Mouse (Mus musculus) heart, adult 8-10 months (tissue): ENCODE measurements around the gene Kcnma1. TPM values are rescaled to one million over a fixed set of nuclear protein-coding genes. Genes with fewer than 3 reads are reported as not detected.

Source experiments
- DNase-seq: peaks from one replicate; pipeline ENCODE4 v3.0.0; 2022; ENCODE audit warnings: low spot score
- total RNA-seq, 4 experiments: library from RNA; stranded (reverse); gene quantifications; 2 replicates each; pipeline ENCODE4 v1.2.4; 2022

The Kcnma1 gene
- total RNA-seq, 4 experiments from 2014 or later: 0.63 to 1.4 (median 0.88) TPM

DNA sequence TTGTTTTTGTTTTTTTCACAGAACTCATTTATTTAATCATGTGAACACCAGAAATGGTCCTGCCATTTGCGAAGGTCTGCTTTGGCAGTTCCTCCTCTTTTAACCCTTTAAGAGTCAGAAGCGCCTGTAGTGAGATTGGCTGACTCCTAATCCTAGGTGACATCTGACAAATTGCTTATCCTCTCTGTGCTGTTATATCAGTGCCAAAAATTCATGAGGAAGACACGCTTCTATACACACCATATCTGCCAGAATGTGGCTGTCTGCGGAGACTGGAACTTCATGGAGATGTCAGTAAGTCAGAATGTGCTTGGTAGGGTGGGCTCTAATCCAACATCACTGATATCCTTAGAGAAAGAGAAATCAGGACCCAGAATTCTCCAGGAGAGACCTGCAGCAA is 157.3 kb downstream of the Kcnma1 start:
- no peak for DNase-seq

DNA sequence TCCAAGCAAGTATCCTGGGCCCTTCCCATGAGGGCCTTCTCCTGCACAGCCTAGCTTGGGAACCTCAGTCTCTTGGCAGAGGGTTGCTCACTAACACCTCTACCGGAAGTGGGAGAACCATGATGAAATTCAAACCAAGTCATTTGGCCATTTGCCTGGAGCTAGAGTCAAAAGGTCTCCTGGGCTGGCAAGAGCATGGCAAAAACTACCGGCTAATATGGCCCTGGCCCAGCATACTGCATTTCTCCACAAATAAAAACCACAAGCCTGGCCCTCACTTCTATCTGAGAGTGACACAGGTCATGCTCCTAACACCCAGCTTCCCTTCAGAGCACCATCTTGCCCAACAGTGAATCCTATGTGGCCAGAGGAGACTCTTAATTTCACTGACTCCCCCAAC is 159.3 kb downstream of the Kcnma1 start:
- DNase-seq: peak; percentile 44

DNA sequence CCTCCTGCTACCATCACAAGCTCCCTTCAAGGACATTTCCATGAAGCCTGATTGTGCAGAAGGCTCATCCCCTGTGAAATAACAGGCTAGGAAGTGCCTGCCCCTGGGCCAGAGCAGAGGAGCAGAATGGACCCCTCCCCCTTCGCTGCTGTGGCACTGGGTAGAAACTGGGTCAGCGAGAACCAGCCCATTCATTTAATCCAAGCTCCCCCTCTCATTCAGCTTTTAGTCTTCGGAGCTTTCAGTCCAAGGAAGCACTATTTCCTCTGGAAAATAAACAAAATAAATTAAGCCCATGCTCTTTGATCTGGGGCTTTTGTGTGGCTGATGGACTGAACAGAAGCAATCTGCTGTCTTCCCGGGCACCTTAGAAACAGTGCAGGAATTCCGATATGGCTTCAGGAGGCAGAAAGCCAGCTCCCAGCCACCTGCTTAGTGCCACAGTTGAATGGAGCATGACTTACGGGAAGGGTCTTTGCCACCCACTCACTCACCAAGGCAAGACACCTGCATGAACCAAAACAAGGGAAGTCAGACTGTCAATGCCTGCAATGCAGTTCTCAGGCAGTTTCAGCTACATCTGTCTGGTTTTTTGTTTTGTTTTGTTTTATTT is 165.7 kb downstream of the Kcnma1 start:
- DNase-seq: no peak

DNA sequence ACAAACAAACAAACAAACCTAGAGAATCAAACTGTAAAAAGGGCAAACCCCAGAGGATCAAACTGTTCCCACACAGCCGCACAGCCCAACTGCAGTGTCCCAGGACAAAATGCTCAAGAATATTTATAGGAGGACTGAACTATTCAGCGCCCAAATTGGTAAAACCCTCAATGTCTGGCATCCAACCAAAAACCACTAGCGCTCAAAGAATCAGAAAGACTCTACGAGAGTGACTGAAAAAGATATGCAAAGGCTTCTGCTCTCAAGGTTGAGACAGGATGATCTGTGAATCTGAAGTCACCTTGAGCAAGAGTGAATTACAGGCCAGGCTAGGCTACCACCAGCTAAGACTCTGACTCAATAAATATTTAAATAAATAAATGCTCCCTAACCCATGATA is 167.6 kb downstream of the Kcnma1 start:
- no peak for DNase-seq

DNA sequence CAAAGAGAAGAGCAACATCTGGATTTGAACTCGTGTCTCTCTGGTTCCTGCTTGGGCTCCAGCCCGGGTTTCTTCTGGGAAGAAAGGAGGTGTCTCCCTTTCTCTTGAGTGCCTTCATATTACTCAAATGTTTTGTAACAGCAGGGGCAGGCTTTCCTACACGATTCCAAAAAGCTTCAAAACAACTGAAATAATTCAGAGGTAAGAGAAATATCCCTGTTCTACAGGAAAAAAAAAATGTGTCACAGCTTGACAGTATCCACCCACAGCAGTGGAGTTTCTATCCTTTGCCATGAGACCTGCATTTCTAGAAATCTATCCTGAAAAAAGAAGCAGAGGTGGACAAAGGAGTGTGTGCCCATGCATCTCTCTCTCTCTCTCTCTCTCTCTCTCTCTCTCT is 172.3 kb downstream of the Kcnma1 start:
- DNase-seq: no peak

DNA sequence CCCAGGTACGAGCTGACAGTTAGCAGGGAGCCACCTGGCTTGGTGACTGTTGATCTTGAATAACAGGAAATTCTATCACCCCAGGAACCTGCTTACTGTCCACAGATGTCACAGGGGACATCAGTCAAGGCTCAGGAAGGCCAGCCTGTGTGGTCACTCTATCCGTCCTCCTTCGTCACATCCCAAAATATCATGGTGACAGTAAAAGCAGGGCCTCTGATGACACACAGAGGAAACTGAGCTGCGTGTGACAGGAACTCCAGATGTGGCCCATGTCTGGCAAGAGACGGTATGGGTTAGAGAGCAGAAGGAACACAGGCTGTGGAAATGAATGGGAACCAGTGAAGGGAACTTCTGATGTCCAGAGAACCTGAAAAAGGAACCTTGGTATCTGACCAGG is 174.7 kb downstream of the Kcnma1 start:
- no peak for DNase-seq

DNA sequence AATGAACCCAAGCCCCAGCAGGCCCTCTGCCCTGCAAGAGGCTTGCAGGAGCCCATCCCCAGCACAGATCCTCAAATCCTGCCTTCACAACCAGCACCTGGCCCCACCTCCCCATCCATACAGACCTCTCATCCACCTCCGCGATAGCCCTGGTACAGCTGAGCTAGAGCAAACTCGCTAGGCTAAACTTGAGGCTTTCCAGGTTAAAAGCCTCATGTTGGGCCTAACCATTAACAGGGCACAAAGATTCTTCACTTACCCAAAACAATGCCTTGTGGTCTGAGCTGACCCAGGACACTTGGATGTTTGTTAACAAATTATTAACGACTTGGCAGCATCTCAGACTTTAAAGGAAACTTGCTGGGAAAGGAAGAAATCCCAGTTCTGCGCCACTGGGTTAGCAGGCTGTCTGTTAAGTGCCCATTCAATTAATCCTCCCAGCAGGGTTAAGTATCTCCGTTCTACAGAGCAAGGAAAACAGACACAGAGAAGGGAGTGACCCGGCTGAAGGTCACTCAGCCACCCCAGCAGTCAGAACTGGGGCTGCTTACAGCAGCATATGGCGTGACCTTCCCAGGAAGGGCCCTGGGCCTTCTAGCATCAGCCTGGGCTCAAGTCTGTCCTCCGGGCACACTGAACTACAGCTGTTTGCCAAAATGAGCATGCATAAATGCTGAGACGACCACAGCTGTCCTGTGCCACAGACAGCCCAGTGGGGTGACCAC is 178.7 kb downstream of the Kcnma1 start:
- DNase-seq: no peak

DNA sequence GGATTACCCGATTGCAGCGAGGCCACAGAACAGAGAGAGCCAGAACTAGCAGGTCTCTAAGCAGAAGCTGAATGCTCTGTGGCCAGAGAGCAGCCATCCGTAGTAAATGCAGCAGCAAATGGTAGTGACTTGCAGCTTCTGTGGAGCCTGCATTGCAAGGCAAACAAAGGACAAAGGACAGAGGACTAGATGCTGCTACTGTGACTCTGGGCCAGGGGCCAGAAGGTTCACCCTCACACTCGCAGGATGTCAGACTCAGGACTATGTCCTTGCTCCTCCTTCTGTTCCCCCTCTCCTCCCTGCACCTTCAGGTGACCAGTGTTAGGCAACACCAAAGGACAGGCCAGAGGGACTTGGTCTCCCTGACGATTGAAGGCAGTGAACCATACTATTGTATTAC is 183.0 kb downstream of the Kcnma1 start:
- DNase-seq: no peak

DNA sequence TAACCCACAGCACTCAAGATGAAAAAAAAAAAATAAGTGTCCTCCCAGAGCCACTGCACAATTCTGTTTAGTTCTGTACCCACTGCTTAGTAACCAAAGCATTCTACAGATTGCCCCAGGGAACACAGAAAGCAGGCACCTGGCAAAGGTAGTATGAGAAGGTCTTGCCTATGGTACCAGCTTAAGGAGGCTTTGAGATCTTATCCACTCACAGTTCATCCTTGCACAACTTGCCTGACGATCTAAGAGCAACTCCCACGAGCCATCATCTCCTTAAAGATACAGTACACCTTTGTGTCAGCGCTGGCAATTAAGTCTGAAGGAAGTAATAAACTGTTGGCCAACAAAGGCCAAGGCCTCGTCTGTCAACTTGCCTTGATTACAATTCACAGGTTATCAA is 184.0 kb downstream of the Kcnma1 start:
- no peak for DNase-seq

DNA sequence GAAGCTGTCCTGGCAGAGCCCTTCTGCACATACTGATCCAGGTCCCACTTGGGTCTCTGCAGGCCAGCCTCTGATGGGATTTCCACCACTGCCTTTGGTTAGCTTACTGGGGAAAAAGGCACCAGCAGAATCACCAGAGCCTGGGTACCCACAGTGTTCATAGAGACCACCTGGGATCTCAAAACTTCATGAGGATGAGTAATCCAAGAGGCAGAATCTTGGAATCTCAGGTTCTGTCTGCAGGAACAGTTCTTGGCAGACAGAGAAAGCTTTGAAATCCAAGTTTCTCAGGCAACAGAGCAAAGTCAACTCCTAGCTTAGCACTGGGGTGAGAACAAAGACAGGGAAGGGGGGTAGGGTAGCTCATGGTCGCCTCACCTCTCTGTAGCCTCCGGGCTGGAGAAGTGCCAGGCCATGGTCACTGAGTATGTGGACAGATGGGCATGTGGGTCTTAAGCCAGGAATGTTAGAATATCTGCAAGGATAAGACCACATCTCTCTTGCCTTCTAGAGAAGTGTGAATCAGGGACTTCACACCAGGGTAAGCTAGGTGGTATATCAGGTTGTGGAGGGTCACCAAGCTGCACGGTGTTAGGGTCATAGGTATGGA is 185.5 kb downstream of the Kcnma1 start:
- no peak for DNase-seq

DNA sequence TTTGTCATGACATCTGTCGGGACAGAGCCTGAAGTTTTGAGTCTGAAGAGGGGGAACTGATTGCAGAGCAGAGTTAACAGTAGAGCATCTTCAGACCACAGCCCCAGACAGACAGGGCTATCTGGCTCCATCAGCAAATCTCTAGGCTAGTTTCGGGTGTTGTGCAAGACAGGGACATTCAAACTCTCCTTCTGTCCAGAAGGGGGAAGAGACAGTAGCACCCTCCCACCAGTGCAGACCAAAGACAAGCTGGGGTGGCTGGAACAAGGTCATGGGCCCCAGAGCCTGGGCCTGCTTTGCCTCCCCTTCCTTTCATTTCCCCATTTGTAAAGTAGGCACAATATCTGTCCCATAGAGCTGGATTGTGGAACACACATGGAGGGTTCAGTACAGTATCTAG is 189.4 kb downstream of the Kcnma1 start:
- peak; percentile 3 for DNase-seq

DNA sequence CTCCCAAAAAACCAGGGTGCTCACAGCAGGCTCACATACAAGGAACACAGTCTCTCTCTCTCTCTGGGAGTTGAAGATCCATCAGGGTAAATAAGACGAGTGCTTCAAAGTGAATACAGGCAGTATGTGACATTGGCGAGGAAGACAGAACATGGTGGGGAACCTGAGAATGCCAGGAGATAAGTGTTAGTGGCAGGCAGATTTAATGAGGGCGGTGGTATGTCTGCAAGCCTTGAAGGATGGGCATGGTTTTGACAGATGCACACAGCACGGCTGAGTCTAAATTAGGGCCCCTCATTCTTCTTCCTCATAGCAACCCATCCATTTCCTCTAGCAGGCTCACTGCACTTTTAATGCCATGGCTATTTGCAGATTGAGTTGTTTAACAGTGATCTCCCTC is 190.0 kb downstream of the Kcnma1 start:
- no peak for DNase-seq

DNA sequence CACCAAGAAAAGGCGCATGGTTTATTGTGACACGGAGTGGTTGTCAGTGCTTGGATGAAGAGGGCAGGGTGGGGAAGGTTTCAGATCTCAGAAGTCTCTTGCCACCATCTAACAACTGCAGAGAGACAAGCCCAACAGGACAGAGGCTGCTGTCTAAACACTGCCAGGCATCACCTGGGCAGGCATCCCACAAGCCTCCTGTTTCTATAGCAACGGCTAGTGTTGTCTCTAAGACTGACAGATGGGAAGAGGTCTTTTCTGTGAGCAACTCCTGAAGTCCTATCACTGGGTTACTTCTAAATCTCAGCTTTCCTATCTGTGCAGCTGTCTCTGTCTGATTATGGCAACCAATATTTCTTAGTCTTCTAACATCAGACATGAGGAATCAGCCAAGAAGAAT is 196.7 kb downstream of the Kcnma1 start:
- DNase-seq: no peak

DNA sequence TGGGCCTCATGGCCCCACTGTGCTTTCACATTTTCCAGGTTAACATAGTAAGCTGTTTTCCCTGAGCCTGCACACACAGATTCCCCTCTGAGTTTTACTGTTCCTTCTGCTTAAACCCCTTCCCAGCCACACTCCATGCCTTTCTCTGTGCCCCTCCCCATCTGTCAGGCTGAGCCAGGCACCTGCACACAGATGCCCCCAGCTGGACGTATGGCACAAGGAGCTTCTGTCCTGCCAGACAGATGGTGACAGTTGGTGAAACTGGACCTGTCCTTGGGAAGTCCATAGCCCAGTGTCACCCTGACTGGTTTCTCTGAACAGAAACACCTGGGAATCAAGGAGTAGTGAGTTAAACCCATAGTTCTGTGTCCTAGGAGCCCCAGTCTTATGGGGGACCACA is 204.2 kb downstream of the Kcnma1 start:
- no peak for DNase-seq

DNA sequence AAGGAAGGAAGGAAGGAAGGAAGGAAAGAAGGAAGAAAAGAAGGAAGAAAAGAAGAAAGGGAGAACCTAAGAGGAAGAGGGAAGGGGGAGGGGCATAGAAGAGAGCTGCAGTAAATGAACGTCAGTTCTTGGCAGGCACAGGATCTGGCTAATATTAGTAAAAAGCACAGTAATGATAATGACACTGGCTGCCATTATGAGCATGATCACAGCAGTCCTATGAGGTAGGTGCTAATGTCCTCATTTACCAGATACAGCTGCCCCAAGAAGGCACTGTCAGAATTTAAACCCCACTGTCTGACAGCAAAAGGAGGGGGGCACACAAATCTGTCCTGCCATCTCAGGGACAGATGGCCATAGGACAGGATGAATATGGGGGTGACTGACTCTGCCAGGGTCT is 205.2 kb downstream of the Kcnma1 start:
- no peak for DNase-seq

DNA sequence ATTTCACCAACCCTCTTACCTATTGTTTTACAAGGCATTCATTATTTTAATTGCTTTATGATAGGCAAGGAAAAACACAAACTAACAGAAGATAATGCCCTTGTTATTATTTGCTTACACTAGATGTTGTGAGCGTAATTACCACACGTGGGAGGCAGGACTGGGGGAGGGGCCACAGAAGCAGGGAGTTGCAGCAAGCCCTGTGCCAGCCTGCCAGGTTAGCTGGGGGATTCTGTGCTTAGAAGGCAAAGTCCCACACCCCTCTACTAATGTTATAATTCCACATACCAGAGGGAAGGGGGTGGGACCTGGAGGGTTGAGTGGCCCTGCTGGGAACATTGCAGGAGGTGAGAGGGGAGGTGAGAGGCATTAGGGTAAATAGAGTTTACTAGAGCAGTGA is 207.9 kb downstream of the Kcnma1 start:
- DNase-seq: no peak

DNA sequence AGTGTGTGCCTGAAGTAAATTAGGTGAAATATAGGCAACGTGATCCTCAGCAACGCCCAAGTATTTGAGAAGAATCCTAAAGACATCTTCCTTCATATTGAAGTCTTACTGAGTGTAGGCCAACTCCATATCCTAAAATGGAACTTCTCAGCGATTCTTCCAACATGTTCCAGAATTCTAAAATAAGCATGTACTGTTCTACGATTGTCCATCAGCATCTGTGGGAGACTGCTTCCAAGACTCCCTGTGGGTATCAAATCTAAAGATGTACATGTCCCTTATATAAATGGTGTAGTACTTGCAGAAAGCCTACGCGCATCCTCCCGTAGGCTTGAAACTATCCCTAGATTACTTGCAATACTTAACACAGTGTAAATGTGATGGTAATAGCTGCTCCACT is 217.4 kb downstream of the Kcnma1 start:
- no peak for DNase-seq

DNA sequence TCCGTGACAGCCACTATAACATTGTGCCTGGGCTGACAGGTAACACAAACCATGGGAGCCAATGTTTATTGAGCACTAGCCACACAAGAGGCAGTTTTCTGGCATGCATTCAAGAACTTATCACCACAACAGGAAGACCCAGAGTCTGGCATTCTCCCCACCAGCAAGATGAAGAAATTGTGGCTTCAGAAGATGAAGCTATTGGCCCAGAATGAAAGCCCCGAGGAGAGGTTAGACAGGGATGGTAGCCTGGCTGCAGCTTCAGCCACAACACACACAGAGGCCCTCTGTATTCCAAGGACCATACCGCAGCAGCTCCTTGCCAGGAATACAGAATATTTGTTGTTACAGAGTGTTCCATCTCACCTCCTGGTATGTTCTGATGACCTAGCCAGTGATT is 221.6 kb downstream of the Kcnma1 start:
- no peak for DNase-seq

DNA sequence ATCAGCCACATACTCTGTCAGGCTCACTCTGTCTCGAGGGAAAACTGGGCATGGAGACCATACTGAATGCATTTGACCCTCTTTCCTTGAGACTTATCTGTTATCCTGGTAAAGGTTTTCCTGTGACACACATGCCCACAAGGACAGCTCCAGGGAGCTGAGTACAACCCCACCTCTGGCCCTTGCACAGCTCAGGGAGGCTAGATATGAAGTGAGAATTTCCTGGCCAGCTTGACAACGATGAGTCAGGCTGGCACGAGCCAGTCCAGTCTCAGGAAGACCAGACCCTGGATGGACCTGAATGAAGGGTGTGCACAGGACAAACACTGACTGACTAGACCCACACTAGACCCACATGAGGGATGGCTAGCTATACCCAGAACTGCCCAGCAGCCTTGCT is 222.2 kb downstream of the Kcnma1 start:
- no peak for DNase-seq

DNA sequence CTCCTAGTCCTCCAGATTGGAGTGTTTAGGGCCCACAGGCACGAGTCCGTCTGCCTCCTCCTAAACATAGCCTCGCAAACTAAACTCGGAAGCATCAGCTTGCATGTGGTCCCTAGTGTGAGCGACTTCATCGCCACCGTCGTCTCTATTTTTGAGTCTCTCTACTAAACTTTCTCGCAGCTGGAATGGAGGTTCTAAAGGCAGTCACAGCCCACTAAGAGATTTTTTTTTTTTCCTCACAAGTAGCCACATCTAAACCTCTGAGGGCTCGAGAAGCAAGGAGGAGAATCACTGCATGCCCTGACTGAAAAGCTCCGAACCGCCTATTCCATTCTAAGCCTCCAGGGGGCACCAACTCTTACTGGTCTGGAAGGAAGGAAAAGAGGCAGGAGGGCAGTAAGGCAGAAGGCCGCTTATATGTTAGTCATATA is 223.0 kb downstream of the Kcnma1 start:
- peak; percentile 39 for DNase-seq

DNA sequence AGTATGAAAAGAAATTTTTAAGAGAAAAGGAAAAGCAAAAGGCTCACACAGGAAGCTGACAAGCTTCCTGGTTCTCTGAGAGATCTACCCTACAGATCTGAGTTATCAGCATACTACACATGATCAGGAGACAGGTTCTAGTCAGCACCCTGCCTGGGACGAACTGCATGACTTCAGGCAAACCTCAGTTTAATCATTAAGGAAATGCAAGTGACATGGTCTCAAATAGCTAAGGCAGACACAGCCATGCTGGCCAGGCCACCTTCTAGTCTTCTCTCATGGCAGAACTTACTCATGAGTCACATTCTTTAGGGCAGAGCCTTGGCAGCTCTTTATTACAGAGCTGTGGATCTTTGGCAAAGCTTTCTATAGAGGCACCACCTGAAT is 227.6 kb downstream of the Kcnma1 start:
- no peak for DNase-seq

DNA sequence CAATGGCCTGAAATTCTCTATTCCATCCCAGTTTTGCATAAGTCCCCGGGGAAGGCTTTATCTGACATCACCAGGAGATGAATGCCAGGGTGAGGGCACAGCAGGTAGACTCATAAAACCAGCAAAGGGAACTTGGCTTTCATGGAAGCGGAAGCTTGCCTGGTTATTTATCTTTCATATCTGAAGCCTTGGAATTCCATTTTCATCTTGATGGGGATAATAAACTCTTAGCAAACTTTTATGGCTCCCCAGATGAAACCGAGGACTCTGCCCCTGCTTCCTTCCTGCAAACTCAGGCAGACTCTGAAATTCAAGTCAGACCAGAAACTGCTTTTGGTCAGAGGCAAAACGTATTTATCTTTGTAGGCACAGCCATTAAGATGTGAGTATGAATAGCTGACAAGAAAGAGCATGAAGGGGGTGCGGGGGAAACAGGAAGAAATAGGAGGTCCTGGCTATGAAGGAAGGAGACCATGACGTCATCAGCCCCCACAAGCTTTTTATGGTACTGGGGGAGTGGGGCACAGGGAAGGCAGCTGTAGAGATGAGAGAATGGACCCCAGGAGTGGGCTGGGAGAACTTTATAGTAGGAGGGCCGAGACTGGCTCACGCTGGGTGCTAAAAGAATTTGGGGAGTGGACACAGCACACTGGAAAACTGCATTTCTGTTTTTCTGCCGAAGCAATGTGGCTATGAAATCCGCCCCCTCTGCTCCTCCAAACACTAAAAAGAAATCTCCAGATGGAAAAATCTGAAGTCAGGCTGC is 228.2 kb downstream of the Kcnma1 start:
- no peak for DNase-seq
